Mouse (Mus musculus) heart, adult 9 months (tissue): ENCODE measurements at regions not wholly inside any gene's neighbourhood (a gene's known extent, or its start where the extent isn't known, plus 50 kb on each side); places are given as distances from the start of the nearest gene placed in this dataset.

Experiments
- DNase-seq, 2 experiments: peaks; one replicate each; pipeline ENCODE4 v3.0.0; 2022; ENCODE audit warnings: low spot score in 2 of 2

GRCm38 (mm10) chr8:64343600-64343999, 137.5 kb upstream of the Tll1 start:
- DNase-seq = no peak

GRCm38 (mm10) chr8:64342397-64342796, 136.3 kb upstream of the Tll1 start:
- no peak for DNase-seq

- DNase-seq = peak; percentile 9 to 39
These were observed 131.3 kb upstream of the Tll1 start for GRCm38 (mm10) chr8:64337356-64337755.

GRCm38 (mm10) chr8:64336546-64336945, 130.5 kb upstream of the Tll1 start:
- DNase-seq = no peak

- no peak for DNase-seq
These were observed 129.4 kb upstream of the Tll1 start for GRCm38 (mm10) chr8:64335495-64335894.

GRCm38 (mm10) chr8:64323985-64324384, 117.9 kb upstream of the Tll1 start:
- DNase-seq = peak in 1 of 2 experiments; percentile 13

- no peak for DNase-seq
These were observed 114.3 kb upstream of the Tll1 start for GRCm38 (mm10) chr8:64320343-64320742.

- no peak for DNase-seq
These were observed 113.2 kb upstream of the Tll1 start for GRCm38 (mm10) chr8:64319220-64319820.

- DNase-seq = peak; percentile 32 to 40
These were observed 112.6 kb upstream of the Tll1 start for GRCm38 (mm10) chr8:64318524-64319219.

GRCm38 (mm10) chr8:64317815-64318214, 111.7 kb upstream of the Tll1 start:
- DNase-seq = no peak

- no peak for DNase-seq
These were observed 101.9 kb upstream of the Tll1 start for GRCm38 (mm10) chr8:64307995-64308394.

- DNase-seq = no peak
These were observed 76.7 kb upstream of the Tll1 start for GRCm38 (mm10) chr8:64282806-64283205.

GRCm38 (mm10) chr8:64281598-64281997, 75.5 kb upstream of the Tll1 start:
- no peak for DNase-seq

GRCm38 (mm10) chr8:64280391-64280790, 74.3 kb upstream of the Tll1 start:
- DNase-seq = no peak

GRCm38 (mm10) chr8:64276058-64276457, 70.0 kb upstream of the Tll1 start:
- no peak for DNase-seq

- DNase-seq = peak in 1 of 2 experiments; percentile 18
These were observed 59.4 kb upstream of the Tll1 start for GRCm38 (mm10) chr8:64265304-64265945.
